Mouse (Mus musculus): ENCODE results near the gene Brd3. TPM values are rescaled to one million over a fixed set of nuclear protein-coding genes. Genes with fewer than 3 reads are reported as not detected.
"Not testable (repeated sequence)": the region's sequence is repeated elsewhere in the genome, so short reads cannot be mapped to it uniquely, and the experiment has no call there.

The Brd3 gene
- total RNA-seq, 2 experiments from 2014 or later, result 53.2 to 53.5 TPM

DNA sequence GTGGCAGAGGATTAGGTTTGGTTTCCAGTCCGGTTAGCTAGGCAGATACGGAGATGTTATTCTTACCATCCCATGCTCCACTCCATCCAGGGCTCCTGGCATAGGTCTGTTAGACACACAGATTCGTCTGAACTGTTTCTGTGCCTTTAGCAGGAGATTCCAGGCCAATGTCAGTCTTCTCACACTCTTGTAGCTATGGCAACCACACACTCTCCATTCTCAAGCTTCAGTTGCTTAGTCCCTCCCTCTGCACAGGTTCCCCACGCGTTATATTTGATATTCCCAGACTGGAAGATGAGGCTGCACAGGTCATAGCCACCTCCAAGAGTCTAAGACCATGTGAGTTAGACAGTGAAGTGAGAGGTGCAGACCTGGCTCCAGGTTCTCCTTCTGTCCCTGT is 6.4 kb upstream of the Brd3 start:
- DNase-seq (ENCODE audit: low spot score in 2 of 2), result peak in 1 of 2 experiments; percentile 4

DNA sequence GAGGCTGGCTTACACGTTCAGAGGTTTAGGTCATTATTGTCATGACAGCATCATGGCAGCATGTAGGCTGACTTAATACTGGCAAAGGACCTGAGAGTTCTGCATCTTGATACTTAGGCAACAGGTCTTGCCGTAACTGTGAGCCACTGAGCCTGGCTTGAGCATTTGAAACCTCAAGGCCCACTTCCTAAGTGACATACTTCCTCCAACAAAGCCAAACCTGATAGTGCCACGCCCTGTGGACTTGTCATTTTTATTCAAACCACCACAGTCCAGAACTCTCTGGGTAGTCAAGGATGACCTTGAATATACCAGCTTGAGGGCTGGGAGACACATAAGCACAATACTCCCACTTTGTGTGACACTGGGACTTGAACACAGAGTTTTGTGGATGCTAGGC is 5.4 kb upstream of the Brd3 start:
- DNase-seq (ENCODE audit: low spot score in 2 of 2), result no peak

DNA sequence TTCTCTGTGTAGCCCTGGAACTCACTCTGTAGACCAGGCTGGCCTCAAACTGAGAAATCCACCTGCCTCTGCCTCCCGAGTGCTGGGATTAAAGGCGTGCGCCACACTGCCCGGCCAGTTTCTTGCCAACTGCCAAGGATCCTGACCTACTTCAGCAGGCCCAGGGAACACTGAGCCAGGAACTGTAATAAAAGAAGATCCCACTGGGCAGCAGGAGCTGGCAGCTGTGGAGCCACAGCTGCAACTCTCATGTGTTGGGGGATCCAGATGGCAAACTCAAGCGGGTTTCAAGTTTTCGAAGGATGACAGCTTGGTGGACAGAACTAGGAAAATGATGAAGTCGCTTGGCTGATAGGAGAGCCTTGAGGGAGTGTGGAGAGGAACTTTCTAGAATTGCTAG is 3.2 kb upstream of the Brd3 start:
- DNase-seq (ENCODE audit: low spot score in 2 of 2), result no peak

DNA sequence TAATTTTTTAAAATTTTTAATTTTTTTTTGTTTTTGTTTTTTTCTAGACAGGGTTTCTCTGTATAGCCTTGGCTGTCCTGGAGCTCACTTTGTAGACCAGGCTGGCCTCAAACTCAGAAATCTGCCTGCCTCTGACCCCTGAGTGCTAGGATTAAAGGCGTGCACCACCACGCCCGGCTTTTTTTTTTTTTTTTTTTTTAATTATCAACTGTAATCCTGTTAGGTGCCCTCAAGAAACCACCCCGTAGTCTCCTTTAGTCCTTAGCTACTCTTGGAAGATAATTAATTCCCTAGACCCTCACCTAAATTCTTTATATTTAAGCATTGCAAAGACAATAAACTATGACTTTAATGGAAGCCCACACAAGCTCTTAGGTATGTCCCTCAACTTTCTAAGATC is 804 bp downstream of the Brd3 start:
- not testable (repeated sequence) for DNase-seq (ENCODE audit: low spot score in 2 of 2)

DNA sequence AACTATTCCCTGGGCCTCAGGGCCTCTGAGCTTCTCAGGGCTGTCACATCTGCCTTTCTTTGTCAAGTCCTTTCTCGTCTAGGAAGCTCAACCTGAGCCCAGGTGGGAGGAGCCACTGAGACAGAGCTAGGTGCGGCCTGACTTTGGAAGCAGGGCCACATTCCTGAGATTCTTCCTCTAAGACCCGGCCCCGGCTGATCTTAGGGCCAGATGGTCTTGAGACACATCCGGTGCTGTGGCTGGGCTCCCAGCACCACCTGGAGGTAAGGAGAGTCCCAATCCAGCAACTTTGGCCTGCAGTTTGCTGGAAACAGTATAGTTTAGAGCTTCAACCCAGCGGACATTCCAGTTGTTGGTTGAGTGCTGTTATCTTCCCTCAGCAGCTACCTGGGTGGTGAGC is 1.9 kb downstream of the Brd3 start:
- no peak for DNase-seq (ENCODE audit: low spot score in 2 of 2)

DNA sequence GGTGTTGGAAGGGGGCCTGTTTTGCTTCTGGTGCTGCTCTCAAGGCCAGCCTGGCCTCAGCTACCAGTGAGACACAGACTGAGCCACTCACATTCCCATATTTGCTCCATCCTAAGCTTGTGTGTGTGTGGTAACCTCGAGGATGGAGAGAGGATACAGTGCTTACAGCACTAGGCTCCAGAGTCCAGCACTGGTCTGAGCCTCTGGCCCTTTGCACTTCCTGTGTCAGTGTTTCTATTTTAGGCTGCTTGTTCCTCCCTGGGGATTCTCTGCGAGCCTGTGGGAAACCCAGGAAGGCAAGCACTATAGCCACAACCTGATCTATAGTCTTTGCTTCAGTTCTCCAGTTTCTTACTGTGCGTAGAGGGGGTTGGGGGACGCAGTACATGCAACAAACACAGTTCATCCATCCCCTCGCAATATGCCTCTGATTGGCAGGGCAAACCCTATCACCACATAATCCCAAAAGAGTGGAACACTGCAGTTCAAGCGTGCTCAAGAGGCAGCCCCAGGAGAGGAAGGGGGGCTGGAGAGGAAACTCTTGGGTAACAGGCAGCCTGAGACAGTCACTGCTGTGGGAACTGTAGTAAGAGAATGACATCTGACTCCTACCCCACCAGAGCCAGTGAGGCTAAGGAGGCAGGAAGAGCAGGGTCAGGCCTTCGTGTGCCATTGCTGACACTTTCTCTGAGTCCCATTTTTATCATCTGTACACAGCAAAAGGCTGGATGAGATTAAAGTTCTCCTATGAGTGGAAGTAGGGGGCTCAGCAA is 3.2 kb downstream of the Brd3 start:
- no peak for DNase-seq (ENCODE audit: low spot score in 2 of 2)

DNA sequence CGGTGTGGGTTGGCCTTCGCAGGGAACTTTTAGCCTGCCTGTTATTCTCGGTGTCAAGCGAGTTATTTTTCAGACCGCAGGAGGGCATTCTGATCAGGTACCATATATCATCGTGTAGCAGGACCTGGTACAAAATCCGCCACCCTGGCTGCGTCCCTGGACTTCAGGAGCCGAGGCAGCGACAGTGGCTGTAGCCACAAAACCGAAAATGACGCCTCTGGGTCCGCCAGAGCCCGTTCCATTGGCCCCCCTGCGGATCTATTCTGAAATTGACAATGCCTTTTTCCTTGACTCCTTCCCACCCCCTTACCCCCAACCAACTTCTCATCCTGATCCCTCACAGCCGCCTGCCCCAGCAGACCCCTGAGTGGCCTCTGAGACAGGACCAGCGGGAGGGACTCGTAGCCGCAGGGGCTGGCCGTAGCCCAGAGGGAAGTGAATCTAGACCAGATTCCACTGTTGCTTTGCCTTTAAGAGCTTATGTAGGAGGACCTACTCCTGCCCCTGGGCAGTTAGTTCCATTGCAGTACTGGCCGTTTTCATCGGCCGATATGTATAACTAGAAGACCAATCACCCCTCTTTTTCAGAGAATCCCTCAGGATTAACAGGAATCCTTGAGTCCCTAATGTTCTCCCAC is 11.0 kb downstream of the Brd3 start:
- no peak for DNase-seq (ENCODE audit: low spot score in 2 of 2)

DNA sequence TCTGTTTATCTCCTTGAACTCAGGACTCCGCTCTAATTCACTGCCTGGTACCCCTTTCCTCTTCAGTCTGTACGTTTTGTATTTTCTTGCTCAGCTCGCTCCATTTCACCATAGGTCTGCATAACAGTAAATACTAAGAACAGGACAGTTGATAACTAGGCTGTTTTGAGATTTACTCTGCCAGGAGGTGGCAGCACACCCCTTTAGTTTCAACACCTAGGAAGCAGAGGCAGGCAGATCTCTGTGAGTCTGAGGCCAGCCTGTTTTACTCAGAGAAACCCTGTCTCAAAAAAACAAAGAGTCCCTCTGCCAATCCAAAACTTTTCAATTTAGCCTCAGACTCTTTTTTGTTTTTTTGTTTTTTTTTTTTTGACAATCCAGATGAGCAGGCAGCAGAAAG is 13.5 kb downstream of the Brd3 start:
- DNase-seq (ENCODE audit: low spot score in 2 of 2), result no peak

DNA sequence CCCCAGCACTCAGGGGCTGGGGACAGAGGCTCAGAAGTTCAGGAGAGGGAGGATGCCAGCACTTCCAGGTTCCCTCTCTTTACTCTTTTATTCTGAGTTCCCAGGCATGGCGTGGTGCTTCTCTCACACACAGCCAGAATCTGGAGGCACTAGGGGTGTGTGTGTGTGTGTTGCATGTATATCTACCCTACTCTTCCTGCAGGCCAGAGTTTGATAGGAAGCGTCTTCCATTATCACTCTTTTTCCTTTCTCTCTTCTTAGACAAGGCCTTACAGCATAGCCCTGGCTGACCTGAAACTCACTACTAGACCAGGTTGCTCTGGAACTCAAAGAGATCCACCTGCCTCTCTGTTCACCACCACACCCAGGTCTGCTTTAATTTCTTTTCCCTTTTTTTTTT is 16.5 kb downstream of the Brd3 start:
- no peak for DNase-seq (ENCODE audit: low spot score in 2 of 2)

DNA sequence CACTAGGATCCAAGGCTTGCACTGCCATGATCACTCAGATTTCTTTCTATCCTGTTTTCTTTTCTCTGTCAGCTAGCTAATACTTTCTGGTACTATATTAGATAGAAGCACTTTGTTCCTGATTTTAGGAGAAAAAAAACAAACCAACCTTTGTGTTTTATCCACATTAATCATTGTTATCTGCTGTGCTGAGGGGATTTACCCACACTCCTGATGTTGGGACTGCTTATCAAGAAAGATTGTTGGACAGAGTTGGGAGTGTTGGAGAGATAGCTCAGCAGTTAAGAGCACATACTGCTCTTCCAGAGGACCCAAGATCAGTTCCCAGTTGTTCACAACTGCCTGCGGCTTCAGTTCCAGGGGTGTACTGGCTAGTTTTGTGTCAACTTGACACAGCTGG is 19.1 kb downstream of the Brd3 start:
- no peak for DNase-seq (ENCODE audit: low spot score in 2 of 2)

DNA sequence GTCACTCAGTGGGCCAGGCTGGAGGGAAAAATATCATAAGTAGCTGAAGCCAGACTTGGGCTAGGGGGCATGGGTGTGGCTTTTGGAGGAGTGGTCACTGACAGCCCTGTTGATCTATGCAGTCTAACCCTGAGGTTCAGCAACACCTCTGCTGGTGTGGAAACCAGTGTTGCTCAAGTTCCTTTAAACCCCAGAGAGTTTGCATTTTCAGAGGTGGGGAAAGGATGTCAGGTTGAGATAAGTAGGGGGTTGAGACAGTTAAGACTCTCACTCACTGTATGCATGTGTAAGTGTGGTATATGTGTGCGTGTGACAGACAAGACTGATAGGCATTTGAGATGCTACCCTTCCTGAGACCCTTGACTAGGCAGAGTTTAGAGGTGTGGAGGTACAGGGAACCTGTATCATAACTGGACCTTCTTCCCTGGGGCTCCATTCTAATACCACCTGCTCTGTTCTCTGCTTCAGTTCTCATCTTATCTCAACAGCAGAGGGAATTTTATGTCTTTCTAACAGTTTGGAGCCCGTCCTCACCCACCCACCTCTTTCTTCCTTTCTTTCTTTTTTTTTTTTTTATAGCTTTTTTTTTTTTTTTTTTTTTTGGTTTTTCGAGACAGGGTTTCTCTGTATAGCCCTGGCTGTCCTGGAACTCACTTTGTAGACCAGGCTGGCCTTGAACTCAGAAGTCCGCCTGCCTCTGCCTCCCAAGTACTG is 20.0 kb downstream of the Brd3 start:
- DNase-seq (ENCODE audit: low spot score in 2 of 2), result no peak

DNA sequence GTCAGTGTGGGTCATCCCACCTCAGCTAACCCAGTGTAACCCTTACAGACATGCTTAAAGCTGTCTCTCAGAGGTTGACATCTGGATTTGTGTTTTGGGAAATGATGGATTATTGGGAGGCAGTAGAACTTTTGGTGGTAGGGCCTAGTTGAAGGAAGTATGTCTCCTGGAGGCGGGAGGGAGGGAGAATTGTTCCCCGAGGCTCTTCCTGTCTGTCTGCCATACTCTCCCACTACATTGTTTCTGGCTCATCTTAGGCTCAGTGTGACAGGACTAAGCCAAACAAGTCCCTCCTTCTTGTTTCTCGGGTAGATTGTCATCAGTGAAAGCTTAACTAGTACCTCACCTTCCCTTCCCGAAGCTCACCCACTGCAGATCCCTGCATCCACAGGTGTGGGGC is 20.7 kb downstream of the Brd3 start:
- no peak for DNase-seq (ENCODE audit: low spot score in 2 of 2)

DNA sequence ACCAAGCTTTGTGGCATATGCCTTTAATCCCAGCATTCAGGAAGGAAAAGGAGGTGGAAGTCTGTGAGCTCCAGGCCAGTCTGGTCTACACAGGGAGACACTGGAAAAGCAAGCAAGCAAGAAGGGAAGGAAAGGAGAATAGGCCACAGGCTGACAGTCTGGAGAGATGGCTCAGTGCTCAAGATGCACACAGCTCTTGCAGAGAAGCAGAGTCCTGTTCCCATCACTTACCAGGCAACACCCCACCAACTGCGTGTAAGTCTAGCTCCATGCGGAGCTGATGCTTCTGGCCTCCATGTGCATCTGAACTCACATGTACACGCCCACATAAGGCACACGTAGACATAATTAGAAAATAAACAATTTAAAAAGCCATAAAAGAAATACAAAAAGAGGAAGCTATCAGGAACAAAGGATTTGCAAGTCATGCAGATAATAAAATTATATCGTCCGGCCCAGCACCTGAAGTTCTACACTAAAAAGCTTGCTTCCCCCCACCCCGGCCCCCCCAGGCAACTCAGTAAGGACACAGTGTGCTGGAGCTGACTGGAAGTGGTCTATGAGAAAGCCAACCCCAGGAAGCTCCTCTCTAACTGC is 25.1 kb downstream of the Brd3 start:
- DNase-seq (ENCODE audit: low spot score in 2 of 2), result no peak

DNA sequence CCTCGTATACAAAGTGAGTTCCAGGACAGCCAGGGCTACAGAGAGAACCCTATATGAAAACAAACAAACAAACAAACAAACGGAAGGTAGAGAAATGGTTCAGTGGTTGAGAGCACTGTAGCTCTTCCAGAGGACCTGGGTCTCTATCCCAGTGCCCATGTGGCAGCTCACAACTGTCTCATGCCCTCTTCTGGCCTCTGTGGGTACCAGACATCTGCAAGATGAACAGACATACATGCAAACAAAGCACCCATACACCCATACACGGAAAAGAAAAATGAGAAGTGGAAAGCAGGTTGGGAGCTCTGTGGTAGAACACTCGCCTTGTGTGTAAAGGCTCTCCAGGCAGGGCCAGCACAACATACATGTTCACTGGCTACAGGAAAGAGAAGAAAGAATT is 27.1 kb downstream of the Brd3 start:
- no peak for DNase-seq (ENCODE audit: low spot score in 2 of 2)

DNA sequence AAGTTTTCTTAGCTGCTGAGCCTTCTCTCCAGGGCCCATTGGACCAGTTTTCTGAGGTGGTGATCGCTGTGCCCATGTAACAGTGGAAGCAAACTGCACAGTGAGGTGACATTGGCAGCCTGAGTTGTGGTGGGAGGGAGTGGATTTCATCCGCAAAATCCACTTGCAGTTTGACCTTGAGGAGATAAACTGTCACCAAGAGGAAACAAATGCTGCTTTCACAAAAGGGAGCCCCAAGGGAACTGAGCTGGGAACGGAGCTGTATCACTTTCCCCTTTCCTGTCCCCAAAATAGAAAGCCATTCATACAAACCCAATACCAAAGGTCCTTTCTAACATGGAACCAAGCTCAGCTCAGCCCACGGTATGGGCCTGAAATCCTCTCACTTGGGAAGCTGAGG is 27.6 kb downstream of the Brd3 start:
- DNase-seq (ENCODE audit: low spot score in 2 of 2), result no peak

DNA sequence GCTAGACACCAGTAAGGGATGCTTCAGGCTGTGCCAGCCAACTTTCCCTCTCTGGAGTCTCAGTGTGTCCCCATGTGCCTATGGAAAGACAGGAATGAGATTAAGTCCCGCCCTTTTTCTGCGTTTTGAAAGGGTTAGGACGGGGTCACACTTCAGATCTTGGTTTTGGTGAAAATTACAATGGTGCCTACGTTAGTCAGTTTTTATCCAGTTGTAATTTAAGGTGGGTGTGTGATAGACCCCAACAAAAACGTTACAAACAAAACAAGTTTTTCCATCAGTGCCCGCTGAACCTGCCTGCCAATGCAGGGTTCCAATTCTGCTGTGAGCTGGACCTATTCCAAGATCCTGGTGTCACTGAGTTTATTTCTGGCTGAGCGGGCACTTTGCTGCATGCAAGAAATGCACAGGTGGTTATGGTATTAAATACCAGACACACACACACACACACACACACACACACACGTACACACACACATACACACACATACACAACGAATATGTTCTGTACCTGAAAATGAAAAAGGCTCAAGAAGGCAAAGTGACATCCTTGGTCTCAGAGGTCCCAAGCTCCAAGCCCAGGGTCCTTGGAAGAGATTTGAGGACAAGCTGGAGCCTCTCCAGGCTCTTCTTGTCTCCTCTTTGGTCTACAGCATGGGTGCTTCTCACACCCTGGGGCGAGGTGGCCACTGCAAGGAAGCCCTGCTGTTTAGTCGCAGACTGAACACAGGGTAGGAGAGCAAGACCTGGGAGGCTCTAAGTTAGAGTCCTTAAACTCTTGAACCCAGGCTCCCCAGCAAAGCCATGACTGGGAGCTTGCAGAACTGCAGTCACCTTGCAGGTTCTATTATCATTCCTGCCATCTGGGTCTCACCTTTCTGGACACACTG is 30.9 kb downstream of the Brd3 start:
- DNase-seq (ENCODE audit: low spot score in 2 of 2), result no peak

DNA sequence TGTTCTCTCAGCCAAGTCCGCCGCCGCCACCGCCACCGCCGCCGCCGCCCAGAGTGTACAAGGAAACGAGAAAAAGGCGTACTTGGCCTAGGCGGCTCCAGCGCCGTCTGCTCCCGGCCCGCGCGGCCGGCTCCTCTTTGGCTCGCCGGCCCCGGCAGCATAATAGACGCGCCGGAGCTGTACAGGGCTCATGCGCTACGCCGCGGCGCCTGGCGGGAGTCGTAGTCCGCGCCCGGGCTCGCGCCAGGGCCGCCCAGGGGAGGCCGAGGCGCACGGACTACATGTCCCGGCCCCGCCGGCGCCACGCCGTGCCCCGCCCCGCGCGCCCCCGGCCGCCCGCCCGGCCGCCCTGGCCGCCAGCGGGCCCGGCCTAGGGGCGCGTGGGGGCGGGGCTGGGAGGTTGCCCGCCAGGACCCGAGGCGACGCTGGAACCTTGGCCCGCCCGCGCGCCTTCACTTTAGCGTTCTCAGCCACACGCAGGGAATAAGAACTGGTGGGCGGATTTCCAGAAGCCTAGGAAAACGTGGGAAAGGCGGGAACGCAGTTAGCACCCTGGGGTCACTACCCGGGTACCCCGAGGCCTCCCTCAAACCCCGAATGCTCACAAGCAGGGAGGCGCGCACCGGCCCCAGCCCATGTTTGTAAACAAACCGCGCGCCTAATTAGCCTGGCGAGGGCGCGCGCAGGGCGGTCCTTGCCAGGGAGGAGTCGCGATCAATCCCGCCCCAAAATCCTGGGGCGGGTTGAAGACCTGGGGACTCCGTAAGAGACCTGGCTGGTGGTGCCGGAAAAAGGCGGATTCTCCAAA is 31.8 kb downstream of the Brd3 start:
- peak; percentile 83 to 95 for DNase-seq (ENCODE audit: low spot score in 2 of 2)

DNA sequence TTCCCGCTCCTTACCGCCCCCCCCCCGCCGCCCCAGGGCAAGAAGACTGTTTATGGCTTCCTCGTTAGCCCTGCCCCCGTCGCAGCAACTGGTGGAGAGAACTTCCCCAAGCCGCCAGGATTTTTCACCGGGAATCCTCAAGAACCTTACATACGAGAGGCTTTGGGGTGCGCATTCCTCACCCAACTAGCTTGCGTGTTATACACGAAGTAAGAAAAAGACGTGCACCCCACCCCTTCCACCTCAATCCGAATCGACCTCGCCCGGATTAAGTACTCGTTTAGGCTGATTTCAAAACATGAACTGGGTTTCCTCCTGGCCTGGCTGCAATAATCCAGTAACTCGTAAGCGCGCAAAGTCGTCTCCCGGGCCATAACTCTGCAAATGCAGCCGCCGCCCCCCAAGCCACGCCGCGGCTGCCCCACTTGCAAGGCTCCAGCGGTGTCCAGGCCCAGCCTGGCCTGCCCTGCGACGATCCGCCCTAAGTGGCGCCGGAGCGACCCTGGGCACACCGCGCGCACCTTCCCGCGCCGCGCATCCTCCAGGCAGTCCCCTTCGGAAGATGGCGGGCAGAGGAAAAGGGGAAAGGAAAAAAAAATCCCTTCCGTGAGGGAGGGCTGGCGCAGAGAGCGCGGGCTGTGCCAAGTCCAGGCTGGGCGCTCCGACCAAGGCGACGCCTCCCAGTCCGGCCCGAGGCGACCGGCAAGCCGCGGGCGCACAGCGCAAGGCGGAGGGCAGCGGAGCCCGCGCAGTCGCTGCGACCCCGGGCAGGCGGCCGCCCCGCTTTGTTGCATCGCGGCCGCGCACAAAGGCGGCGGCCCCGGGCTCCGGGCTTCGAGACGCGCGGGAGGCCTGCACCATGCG is 32.6 kb downstream of the Brd3 start:
- peak in 1 of 2 experiments; percentile 20 for DNase-seq (ENCODE audit: low spot score in 2 of 2)

DNA sequence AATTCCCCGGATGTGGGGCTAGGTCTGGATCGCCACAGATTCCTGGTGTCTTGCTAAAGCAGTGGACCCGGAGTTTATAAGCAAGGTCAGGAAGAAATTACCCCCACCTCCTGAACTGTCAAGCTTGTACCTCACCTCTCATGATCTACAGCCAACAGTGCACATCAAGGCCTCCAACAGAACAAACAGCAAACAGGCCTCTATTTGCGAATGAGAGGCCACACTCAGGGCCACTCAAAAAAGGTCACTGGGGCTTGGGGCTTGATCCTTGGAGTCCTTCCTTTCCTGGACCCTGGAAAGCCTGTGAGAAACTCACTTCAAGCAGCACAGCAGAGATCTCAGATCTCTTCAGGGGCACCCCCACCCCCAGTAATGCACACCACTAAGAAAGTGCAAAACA is 33.6 kb downstream of the Brd3 start:
- no peak for DNase-seq (ENCODE audit: low spot score in 2 of 2)

Measured in left cerebral cortex, adult 18-20 months (tissue).